Mouse (Mus musculus) ES-E14 (cell line): ENCODE results near the gene Hao2.

Source experiments
- CHD2 ChIP-seq: IDR thresholded peaks from 2 replicates; pipeline ENCODE4 v1.6.1; 2014; ENCODE audit warnings: mild to moderate bottlenecking, low read depth, low read length, inconsistent platforms
- MAFK ChIP-seq: IDR thresholded peaks from 2 replicates; pipeline ENCODE4 v1.6.1; 2014; ENCODE audit warnings: mild to moderate bottlenecking, low read depth, low read length, inconsistent platforms; ENCODE audit not compliant: insufficient read depth

- no peak for TF ChIP-seq CHD2
- no peak for TF ChIP-seq MAFK
Measured at GRCm38 (mm10) chr3:98855160-98855559, 37.9 kb downstream of the Hao2 start.
